Mouse (Mus musculus) bone marrow macrophage, adult 2 months (primary cell): ENCODE measurements at regions not wholly inside any gene's neighbourhood (a gene's known extent, or its start where the extent isn't known, plus 50 kb on each side); places are given as distances from the start of the nearest gene placed in this dataset.

Experiments
- CTCF ChIP-seq: IDR thresholded peaks from 2 replicates; pipeline ENCODE4 v1.5.1; 2012; ENCODE audit warnings: low read depth, mild to moderate bottlenecking, low read length, moderate library complexity
- POLR2A ChIP-seq: IDR thresholded peaks from 2 replicates; pipeline ENCODE4 v1.6.1; 2012; ENCODE audit warnings: mild to moderate bottlenecking, low read depth, low read length, borderline replicate concordance

DNA sequence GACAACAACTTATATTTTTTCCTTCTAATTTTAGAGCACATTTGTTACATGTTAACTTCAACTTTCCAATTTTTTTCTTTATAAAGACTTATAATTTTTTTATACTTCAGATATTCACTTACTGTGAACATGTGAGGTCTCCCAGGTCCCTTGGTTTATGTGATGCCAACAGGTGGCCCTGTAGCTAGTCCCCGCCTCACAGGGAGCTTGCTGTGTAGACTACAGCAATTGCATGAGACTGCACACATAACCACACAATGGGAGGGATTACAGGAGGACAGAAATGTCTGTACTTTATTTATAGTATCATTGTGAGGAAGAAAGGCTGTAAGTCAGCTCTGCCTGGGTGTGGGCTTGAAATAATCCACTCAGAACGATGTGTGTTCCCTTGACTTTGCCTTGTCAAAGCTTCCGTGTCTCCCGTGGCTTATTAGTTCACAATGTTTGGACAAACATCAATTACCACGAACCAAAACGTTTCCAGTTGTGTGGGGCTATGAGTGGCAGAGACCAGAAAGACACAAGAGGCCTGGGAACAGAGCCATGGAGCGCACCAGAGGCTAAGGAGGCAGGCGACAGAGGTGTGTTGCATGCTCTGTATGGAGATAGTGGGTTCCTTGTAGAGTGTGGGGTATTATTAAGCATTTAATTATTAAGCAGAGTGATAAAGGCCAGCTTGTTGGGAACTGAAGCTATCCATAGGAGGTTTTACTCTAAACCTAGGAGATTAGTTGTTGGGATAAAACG lies 136.6 kb upstream of the Gm5148 start:
- no peak for TF ChIP-seq CTCF
- no peak for TF ChIP-seq POLR2A
